30 mouse cellular contexts compared by ENCODE assay signal in genomic region chr16:88252676-88253075, GRCm38 (mm10). TPM values are rescaled to one million over a fixed set of nuclear protein-coding genes. Genes with fewer than 3 reads are reported as not detected.
DNase-seq lines count a peak whose midpoint lies in the region; ATAC-seq and TF ChIP-seq lines count a peak whose summit lies in the region.
"Had no signal": no experiment of that assay in that cellular context is flagged by ENCODE, and none has a peak within 500 bp of the region (broad histone marks: within the 10 kb centered on the region; RNA-seq: fewer than 3 reads in every experiment).

No protein-coding gene starts in this region.

- H3K27me3 ChIP-seq in stomach, postnatal 0 days (ENCODE audit: control insufficient read depth, insufficient read depth, low read length): no peaks in the 10 kb centered on the region
- no peaks in the 10 kb centered on the region for H3K27me3 ChIP-seq in kidney, adult 2 months (replicated peaks; ENCODE audit: control insufficient read depth, insufficient read depth, low read length)
- H3K27me3 ChIP-seq: embryonic facial prominence, embryonic 13.5 days; forebrain, embryonic 12.5 days; heart, embryonic 13.5 days; kidney, embryonic 15.5 days; limb, embryonic 13.5 days; liver, embryonic 15.5 days; lung, embryonic 15.5 days; neural tube, embryonic 12.5 days had no signal

- H3K9me3 ChIP-seq in stomach, postnatal 0 days (ENCODE audit: control insufficient read depth, low read length): no peaks in the 10 kb centered on the region
- H3K9me3 ChIP-seq: embryonic facial prominence, embryonic 13.5 days; forebrain, embryonic 12.5 days; heart, embryonic 13.5 days; kidney, embryonic 15.5 days; limb, embryonic 13.5 days; liver, embryonic 15.5 days; lung, embryonic 15.5 days; neural tube, embryonic 12.5 days had no signal

- ATAC-seq in stomach, postnatal 0 days (ENCODE audit: low FRiP score, low TSS enrichment): no peak
- ATAC-seq: forebrain, postnatal 0 days; midbrain, embryonic 16.5 days; Patski had no signal

- TF ChIP-seq POLR2A in brain, embryonic 14.5 days (IDR thresholded peaks at IDR 0.05; ENCODE audit: borderline replicate concordance, extremely low read depth, insufficient read depth, insufficient read length, poor library complexity, severe bottlenecking): no peak
- no peak for TF ChIP-seq POLR2A in kidney, adult 2 months (IDR thresholded peaks at IDR 0.05; ENCODE audit: low read depth, low read length)

- no peak overlapping the region for H3K4me2 ChIP-seq in stomach, postnatal 0 days (replicated peaks; ENCODE audit: low read depth)
- H3K4me2 ChIP-seq: embryonic facial prominence, embryonic 13.5 days; forebrain, embryonic 12.5 days; heart, embryonic 13.5 days; hindbrain, embryonic 14.5 days; kidney, embryonic 15.5 days; limb, embryonic 13.5 days; liver, embryonic 15.5 days; lung, embryonic 15.5 days; midbrain, embryonic 11.5 days; neural tube, embryonic 12.5 days had no signal

- no peak overlapping the region for H3K4me3 ChIP-seq in stomach, postnatal 0 days (ENCODE audit: low read depth, low read length)
- H3K4me3 ChIP-seq in kidney, adult 2 months (ENCODE audit: insufficient read depth, low read depth, low read length): no peak overlapping the region
- H3K4me3 ChIP-seq: embryonic facial prominence, embryonic 13.5 days; erythroblast, embryonic 14.5 days; forebrain, embryonic 12.5 days; heart, embryonic 13.5 days; kidney, embryonic 15.5 days; limb, embryonic 13.5 days; liver, embryonic 15.5 days; lung, embryonic 15.5 days; myocyte; neural tube, embryonic 12.5 days had no signal

- H3K9ac ChIP-seq in stomach, postnatal 0 days (ENCODE audit: low read length): no peak overlapping the region
- H3K9ac ChIP-seq: embryonic facial prominence, embryonic 13.5 days; forebrain, embryonic 12.5 days; forebrain, postnatal 0 days; heart, embryonic 13.5 days; hindbrain, embryonic 14.5 days; kidney, embryonic 15.5 days; limb, embryonic 13.5 days; liver, embryonic 15.5 days; lung, embryonic 15.5 days; neural tube, embryonic 12.5 days had no signal

- no peak for TF ChIP-seq EP300 in stomach, postnatal 0 days (optimal IDR thresholded peaks at IDR 0.05)

- no peaks in the 10 kb centered on the region for H3K36me3 ChIP-seq in stomach, postnatal 0 days (ENCODE audit: control insufficient read depth, insufficient read depth, low read length)
- no peaks in the 10 kb centered on the region for H3K36me3 ChIP-seq in kidney, adult 2 months (ENCODE audit: control insufficient read depth, insufficient read depth, low read length)
- H3K36me3 ChIP-seq: embryonic facial prominence, embryonic 13.5 days; forebrain, embryonic 12.5 days; heart, embryonic 13.5 days; kidney, embryonic 15.5 days; limb, embryonic 13.5 days; liver, embryonic 15.5 days; lung, embryonic 15.5 days; neural tube, embryonic 12.5 days had no signal

- no peak overlapping the region for H3K27ac ChIP-seq in stomach, postnatal 0 days (replicated peaks)
- no peak overlapping the region for H3K27ac ChIP-seq in kidney, adult 2 months (ENCODE audit: insufficient read depth, low read depth, low read length)
- H3K27ac ChIP-seq: embryonic facial prominence, embryonic 13.5 days; forebrain, embryonic 12.5 days; heart, embryonic 13.5 days; hindbrain, embryonic 14.5 days; kidney, embryonic 15.5 days; limb, embryonic 13.5 days; liver, embryonic 15.5 days; lung, embryonic 15.5 days; neural tube, embryonic 12.5 days had no signal

- DNase-seq in cerebellum, postnatal 10 days: peak; percentile 13 to 14
- DNase-seq in cerebellum, adult 11 months: no peak
- peak; percentile 17 for DNase-seq in thymus, postnatal 14 days
- DNase-seq in thymus, postnatal 10 days (ENCODE audit: low spot score in 2 of 2): no peak
- DNase-seq in brain, embryonic 14.5 days (ENCODE audit: low read depth): peak; percentile 29
- DNase-seq in stomach, postnatal 0 days (ENCODE audit: low spot score): peak; percentile 26
- DNase-seq in kidney, adult 2 months: no peak
- DNase-seq: cerebellum, adult 9-10 months; embryo, embryonic 11 days; forebrain, postnatal 0 days; heart, postnatal 10 days; kidney, adult 11 months; kidney, postnatal 25 days; right cerebral cortex, adult 18-20 months; spleen, adult 18-20 months; thymus, adult 18-20 months had no signal

- no peak for TF ChIP-seq CTCF in brain, embryonic 14.5 days (IDR thresholded peaks at IDR 0.05; ENCODE audit: borderline replicate concordance, extremely low read depth, insufficient read depth, insufficient read length)
- no peak for TF ChIP-seq CTCF in stomach, postnatal 0 days (IDR thresholded peaks at IDR 0.05; ENCODE audit: low read depth)
- TF ChIP-seq CTCF in kidney, adult 2 months (conservative IDR thresholded peaks at IDR 0.05; ENCODE audit: insufficient read depth, insufficient read length, low read depth, low read length): no peak

- H3K4me1 ChIP-seq in stomach, postnatal 0 days (replicated peaks; ENCODE audit: control insufficient read depth, insufficient read depth): no peaks in the 10 kb centered on the region
- no peaks in the 10 kb centered on the region for H3K4me1 ChIP-seq in kidney, adult 2 months (ENCODE audit: control insufficient read depth, insufficient read depth, low read length)
- H3K4me1 ChIP-seq: forebrain, embryonic 12.5 days; heart, embryonic 13.5 days; kidney, embryonic 15.5 days; limb, embryonic 13.5 days; liver, embryonic 15.5 days; lung, embryonic 15.5 days; neural tube, embryonic 12.5 days had no signal

- 49% methylated on average over 2 of the region's 2 CpGs for WGBS in stomach, postnatal 0 days
- WGBS in kidney, adult 2 months: 81% methylated on average over 2 of the region's 2 CpGs

RNA-seq across cellular contexts. Expression of gene Grik1, which starts 37.4 kb away (rescaled TPM):
- polyA plus RNA-seq in brain, embryonic 14.5 days (2012; rRNA removed): 15.0 and 21.0 TPM in 2 replicates
- 0.99 and 1.2 TPM in 2 replicates for polyA plus RNA-seq in stomach, postnatal 0 days (2015; fragmentation: Nextera tagmentation; extraction: Ambion mirVana)
- polyA plus RNA-seq in kidney, adult 2 months (2012; rRNA removed): 0.03 and 0.04 TPM in 2 replicates
- polyA plus RNA-seq: erythroblast, embryonic 14.5 days; liver, embryonic 15.5 days; myocyte; Patski had no signal

Comparison
In these comparisons a context has a peak if more than half of its experiments do, and no peak if none do; other contexts are left out.
1. DNase-seq: peak in cerebellum, postnatal 10 days (2 of 2), thymus, postnatal 14 days (single experiment), brain, embryonic 14.5 days (single experiment) and stomach, postnatal 0 days (single experiment); none in cerebellum, adult 11 months (single experiment), thymus, postnatal 10 days (0 of 2) and kidney, adult 2 months (single experiment).